Mouse (Mus musculus) heart, adult 2 months (tissue): ENCODE results near the gene Derl3.

ENCODE experiments used
- CTCF ChIP-seq: fragments of 200-600 bp; IDR thresholded peaks from 2 replicates; pipeline ENCODE4 v1.8.1; 2022; ENCODE audit warnings: antibody characterized with exemption, mild to moderate bottlenecking, moderate library complexity
- EP300 ChIP-seq: fragments of 200-500 bp; IDR thresholded peaks from 2 replicates; pipeline ENCODE4 v1.6.1; 2011; ENCODE audit warnings: low read depth, low read length, control low read depth; ENCODE audit not compliant: insufficient read depth
- POLR2A ChIP-seq: fragments of 200-500 bp; IDR thresholded peaks from 2 replicates; pipeline ENCODE4 v1.6.1; 2011; ENCODE audit warnings: mild to moderate bottlenecking, low read depth, low read length, control low read depth; ENCODE audit not compliant: insufficient read depth

DNA sequence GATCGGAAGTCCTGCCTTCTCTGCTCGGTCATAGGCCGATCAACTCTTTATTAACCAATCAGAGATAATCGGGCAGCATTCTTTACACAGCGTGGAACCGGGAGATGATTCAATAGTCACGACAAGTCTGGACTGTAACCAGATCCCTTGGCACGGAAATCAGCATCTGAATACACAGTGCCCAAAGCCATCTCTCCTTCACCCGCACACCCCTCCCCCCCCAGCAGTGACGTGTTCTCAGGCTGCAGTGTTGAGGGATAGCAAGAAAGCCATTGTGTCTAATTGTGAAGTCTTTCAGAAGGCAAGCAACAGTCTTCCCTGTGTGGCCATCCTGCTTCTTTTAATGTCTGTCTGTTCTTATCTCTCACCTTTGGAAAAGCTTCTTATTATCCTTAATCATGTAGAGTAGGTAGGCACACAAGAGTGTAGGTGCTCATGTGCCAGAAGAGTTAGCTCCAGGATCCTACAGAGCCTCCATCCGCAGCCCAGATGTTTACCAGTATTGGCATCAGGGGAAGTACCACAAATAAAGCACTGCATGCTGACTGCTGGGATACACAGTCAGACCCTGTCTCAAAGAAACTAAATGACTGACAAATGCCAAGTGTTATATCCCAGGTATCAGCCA lies 20.2 kb upstream of the Derl3 start:
- TF ChIP-seq POLR2A (no peak; the same call in 1 of the 2 replicates), CTCF (no peak), EP300 (peak; percentile 27; the same call in 1 of the 2 replicates)
